Mouse (Mus musculus): ENCODE results near the gene Rnf152.

DNA sequence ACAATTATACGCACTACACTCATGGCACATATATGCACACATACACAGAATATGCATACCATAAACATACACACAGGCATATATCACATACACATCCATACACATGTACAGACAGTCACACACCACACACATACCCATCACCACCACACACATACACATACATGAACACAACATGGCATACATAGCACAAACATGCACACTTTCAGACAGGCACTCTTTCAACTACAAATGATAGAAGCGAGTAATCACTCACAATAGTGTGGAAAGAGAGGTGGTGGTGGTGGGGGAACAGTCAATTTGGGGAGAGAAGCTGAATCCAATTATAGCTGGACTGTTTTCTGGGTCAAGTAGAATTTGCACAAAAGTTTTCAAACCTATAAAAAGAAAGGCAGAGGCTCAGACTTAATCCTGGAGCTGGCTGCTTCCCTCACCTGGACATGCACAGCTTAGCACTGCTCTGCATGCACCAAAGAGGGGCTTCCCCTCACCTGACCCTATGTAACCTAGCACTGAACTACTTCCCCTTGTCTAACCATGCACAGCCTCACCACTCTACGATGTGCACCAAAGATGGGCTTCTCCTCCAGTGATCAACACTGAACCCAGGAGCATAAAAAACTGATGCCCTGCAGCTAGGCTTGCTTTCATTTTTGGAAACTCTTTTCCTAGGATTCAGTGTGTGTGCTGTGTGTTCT lies 81.9 kb downstream of the Rnf152 start:
- TF ChIP-seq POLR2A (IDR thresholded peaks at IDR 0.05; ENCODE audit: borderline replicate concordance, low read depth, low read length), result no peak
- no peak for TF ChIP-seq CTCF (IDR thresholded peaks at IDR 0.05; ENCODE audit: low read depth, low read length)
